Mouse (Mus musculus) ES-E14 (cell line): Measurements from ENCODE around the gene Ezr.

Source experiments
- CHD2 ChIP-seq: IDR thresholded peaks from 2 replicates; pipeline ENCODE4 v1.6.1; 2014; ENCODE audit warnings: mild to moderate bottlenecking, low read depth, low read length, inconsistent platforms
- HCFC1 ChIP-seq: IDR thresholded peaks from 2 replicates; pipeline ENCODE4 v1.6.1; 2012; ENCODE audit warnings: low read length, inconsistent platforms, borderline replicate concordance; ENCODE audit not compliant: insufficient read depth
- MAFK ChIP-seq: IDR thresholded peaks from 2 replicates; pipeline ENCODE4 v1.6.1; 2014; ENCODE audit warnings: mild to moderate bottlenecking, low read depth, low read length, inconsistent platforms; ENCODE audit not compliant: insufficient read depth
- ZC3H11A ChIP-seq: IDR thresholded peaks from 2 replicates; pipeline ENCODE4 v1.6.1; 2012; ENCODE audit warnings: low read depth, mild to moderate bottlenecking, inconsistent platforms, low read length, borderline replicate concordance
- ZNF384 ChIP-seq: IDR thresholded peaks from 2 replicates; pipeline ENCODE4 v1.6.1; 2012; ENCODE audit warnings: low read depth, low read length, inconsistent platforms

- no peak for TF ChIP-seq ZC3H11A
- no peak for TF ChIP-seq MAFK
- no peak for TF ChIP-seq ZNF384
- TF ChIP-seq HCFC1 = no peak
- no peak for TF ChIP-seq CHD2
Measured at GRCm38 (mm10) chr17:6764730-6765129, 17.9 kb downstream of the Ezr start.
